Mouse (Mus musculus) hindbrain, embryonic 10.5 days (tissue): ENCODE results near the gene Calr. TPM values are rescaled to one million over a fixed set of nuclear protein-coding genes. Genes with fewer than 3 reads are reported as not detected.

ENCODE experiments used
- DNase-seq: peaks from one replicate; pipeline ENCODE4 v3.0.0-alpha.2; 2017; ENCODE audit warnings: low spot score
- H3K27ac ChIP-seq: fragments of 300-500 bp; sonication (generic); 2 replicates; pipeline ENCODE4 v1.5.1; 2016; ENCODE audit warnings: mild to moderate bottlenecking, moderate library complexity
- H3K27me3 ChIP-seq: fragments of 300-500 bp; sonication (generic); 2 replicates; pipeline ENCODE4 v1.6.1; 2016; ENCODE audit warnings: mild to moderate bottlenecking; ENCODE audit not compliant: poor library complexity, insufficient read depth, severe bottlenecking
- H3K36me3 ChIP-seq: fragments of 300-500 bp; sonication (generic); 2 replicates; pipeline ENCODE4 v1.6.1; 2016; ENCODE audit warnings: mild to moderate bottlenecking, moderate library complexity
- H3K4me1 ChIP-seq: fragments of 300-500 bp; sonication (generic); replicated peaks from 2 replicates; pipeline ENCODE4 v1.6.1; 2016; ENCODE audit warnings: mild to moderate bottlenecking
- H3K4me3 ChIP-seq: fragments of 300-500 bp; sonication (generic); 2 replicates; pipeline ENCODE4 v1.5.1; 2016; ENCODE audit warnings: mild to moderate bottlenecking, moderate library complexity
- H3K9me3 ChIP-seq: fragments of 300-500 bp; sonication (generic); 2 replicates; pipeline ENCODE4 v1.6.1; 2016; ENCODE audit warnings: mild to moderate bottlenecking, moderate library complexity
- WGBS: fragments of 180-500 bp; shearing (Covaris S2); methylation state at CpG from one replicate; pipeline ENCODE4 v1.1.7; 2016; 5-methylcytosine and 5-hydroxymethylcytosine counted together
- polyA plus RNA-seq: library from polyadenylated mRNA; unstranded; fragments of >200 nt; fragmentation: Nextera tagmentation; extraction: Ambion mirVana; gene quantifications from 2 replicates; pipeline ENCODE4 v1.2.1, GENCODE M21; 2016

The Calr gene
- polyA plus RNA-seq = 783 and 812 TPM in 2 replicates

DNA sequence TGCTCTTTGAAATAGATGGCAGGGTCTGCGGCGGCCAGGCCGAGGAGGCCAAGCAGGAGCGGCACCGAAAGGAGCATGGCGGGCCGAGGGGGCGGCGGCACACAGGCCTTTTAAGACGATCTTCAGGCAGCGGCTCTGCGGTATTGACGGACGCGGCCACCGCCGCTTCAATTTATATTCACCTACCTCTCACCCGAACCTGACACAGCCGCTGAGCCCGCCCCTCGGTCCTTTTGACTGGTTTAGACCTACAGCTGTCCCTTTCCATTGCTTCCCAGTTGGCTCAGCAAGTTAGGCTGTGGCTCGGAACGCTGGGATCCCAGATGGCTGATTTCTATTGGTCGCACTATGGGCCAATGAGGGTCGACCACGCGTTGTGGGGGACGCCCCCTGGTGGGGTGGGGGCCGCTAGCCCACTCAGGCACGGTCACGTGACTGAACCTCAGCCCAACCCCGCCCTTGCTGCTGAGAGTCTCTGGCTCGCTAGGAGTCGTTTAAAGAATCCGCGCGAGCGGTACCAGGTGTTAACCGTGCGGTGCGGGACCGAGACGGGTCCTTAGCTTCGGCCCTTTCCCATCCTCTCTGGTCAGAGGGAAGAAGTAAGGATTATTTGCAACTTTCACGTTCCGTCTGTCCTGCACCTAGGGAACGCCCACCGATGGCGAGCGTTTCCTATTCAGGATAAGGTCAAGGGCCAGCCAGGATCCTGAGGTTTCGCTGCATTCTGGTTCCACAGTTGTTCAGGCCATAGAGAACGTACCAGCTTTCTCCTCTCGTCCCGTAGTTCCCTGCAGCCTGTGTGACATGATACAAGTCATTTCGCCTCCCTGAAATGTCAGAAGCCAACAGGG lies at the start of gene Calr:
Calr (minus strand) TSS at position 213 of the 851 bp plus-strand sequence.
- no peaks in the 10 kb centered on the region for H3K9me3 ChIP-seq
- under 1% methylated on average over 55 of the region's 55 CpGs for WGBS
- no peaks in the 10 kb centered on the region for H3K27me3 ChIP-seq
- H3K4me3 ChIP-seq = peak within 1 kb of the TSS; percentile 99
- H3K36me3 ChIP-seq = peaks cover 43% of the 10 kb centered on the region
- H3K4me1 ChIP-seq = peaks cover 37% of the 10 kb centered on the region
- peak; percentile 100 for DNase-seq
- peak within 1 kb of the TSS; percentile 97 for H3K27ac ChIP-seq

DNA sequence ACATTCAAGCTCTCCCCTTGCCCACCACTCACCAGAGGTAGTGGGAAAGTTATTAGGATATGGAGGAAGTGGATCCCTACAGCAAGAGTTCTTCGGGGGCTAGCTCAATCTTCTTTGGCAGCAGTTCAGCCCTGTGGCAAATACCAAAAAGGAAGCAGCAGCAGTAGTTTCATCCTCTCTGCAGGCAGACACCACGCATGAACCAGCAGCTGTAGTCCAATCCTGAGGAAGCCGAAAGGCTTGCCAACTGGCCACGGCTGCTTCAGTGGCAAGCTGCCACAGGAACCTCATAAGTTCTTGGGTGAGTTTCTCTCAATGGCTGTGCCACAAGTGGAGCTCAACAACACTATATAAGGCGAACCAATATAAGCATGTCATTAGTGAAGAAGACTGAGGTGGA lies 49.2 kb upstream of the Calr start:
- peaks cover 10% of the 10 kb centered on the region for H3K27me3 ChIP-seq
- peaks cover 26% of the 10 kb centered on the region for H3K4me1 ChIP-seq
- peaks cover 10% of the 10 kb centered on the region for H3K36me3 ChIP-seq
- WGBS = 89% methylated on average over 5 of the region's 5 CpGs
- no peaks in the 10 kb centered on the region for H3K9me3 ChIP-seq
- no peak overlapping the region for H3K4me3 ChIP-seq
- DNase-seq = no peak
- H3K27ac ChIP-seq = no peak overlapping the region

DNA sequence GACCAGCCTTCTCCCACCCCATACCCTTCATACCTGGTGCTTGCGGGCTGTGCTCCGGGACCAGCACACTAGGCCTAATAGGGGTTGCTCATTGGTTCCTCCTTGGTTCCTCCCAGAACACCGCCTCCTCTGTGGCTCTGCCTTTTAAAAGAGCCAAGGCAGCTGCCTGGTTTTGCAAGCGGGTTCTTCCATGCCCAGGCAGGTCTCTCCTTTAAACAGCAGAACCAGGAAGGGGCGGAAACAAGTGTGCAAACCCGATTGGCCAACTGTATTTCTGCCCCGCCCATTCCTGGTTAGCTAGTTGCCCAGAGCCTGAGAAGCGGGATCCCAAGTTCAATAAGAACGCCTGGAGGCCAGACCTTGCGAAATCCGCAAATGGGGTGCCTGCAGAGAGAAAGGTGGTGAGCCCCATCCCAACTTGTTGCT lies 47.0 kb upstream of the Calr start, which contains the start of gene Gcdh:
Gcdh (minus strand) TSS at position 213 of the 426 bp plus-strand sequence.
- Histone ChIP-seq H3K27me3 (no peaks in the 10 kb centered on the region), H3K36me3 (peaks cover 28% of the 10 kb centered on the region), H3K4me1 (peaks cover 26% of the 10 kb centered on the region), H3K9me3 (no peaks in the 10 kb centered on the region), H3K4me3 (peak within 1 kb of the TSS; percentile 74), H3K27ac (peak within 1 kb of the TSS; percentile 87)
- under 1% methylated on average over 11 of the region's 11 CpGs for WGBS
- peak; percentile 90 for DNase-seq

DNA sequence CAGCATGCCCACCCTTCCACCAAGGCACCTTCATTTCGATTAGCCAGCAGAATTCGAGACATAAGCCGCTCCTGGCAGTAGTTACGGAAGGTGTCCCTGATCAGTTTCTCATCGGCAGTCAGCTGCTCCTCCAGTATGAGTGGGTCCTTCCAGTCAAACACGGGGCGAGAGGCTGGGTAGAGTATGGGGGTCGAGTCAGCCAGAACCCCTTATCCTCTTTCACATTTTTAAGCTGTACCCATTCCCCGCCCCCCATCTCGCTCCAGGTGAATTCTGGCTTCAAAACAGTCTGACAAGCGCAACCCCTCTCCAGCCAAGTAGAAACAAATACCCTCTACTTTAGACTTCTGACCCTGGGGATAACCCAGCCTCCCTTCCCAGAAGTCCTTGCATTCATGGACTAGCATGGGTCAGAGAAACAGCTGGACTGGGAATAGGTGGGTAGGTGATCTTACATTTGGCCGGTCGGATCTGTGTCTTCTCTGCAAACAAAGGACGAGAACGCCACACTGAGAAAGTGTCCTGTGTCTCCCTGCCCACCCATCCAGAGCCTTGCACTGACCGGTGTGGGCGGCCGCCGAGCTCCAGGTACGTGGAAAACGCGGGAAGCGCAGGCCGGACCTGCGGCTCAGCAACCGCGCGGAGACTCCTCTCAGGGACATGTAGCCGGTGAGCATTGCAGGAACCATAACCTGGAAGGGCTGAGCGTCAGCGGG lies 46.4 kb upstream of the Calr start:
- H3K27me3 ChIP-seq = no peaks in the 10 kb centered on the region
- no peak for DNase-seq
- WGBS = 12% methylated on average over 31 of the region's 31 CpGs
- H3K4me3 ChIP-seq = peak overlapping the region; percentile 74
- H3K9me3 ChIP-seq = no peaks in the 10 kb centered on the region
- H3K27ac ChIP-seq = peak overlapping the region; percentile 87
- peaks cover 26% of the 10 kb centered on the region for H3K4me1 ChIP-seq
- H3K36me3 ChIP-seq = peaks cover 34% of the 10 kb centered on the region

DNA sequence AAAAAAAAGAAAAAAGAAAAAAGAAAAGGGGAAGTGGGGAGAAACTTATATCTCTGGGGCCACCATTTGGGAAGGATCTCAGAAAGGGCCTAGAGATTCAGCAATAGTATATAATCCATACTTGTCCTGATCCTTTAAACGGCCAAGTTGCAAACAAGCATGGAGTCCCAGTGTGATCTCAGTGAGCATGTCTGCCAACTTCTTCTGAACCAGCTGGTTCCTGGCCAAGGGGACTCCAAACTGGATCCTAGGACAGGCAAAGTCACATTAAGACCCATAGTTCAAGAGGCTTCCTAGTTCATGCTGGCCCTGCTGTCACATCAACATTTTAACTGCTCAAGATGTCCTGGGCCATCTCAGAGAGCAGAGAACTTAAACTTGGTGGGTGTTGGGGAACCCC lies 42.4 kb upstream of the Calr start:
- no peak overlapping the region for H3K27ac ChIP-seq
- peaks cover 68% of the 10 kb centered on the region for H3K36me3 ChIP-seq
- no peaks in the 10 kb centered on the region for H3K27me3 ChIP-seq
- H3K4me3 ChIP-seq = no peak overlapping the region
- no peaks in the 10 kb centered on the region for H3K9me3 ChIP-seq
- whole genome bisulfite sequencing = 96% methylated on average over 1 of the region's 1 CpGs
- peaks cover 21% of the 10 kb centered on the region for H3K4me1 ChIP-seq
- no peak for DNase-seq

DNA sequence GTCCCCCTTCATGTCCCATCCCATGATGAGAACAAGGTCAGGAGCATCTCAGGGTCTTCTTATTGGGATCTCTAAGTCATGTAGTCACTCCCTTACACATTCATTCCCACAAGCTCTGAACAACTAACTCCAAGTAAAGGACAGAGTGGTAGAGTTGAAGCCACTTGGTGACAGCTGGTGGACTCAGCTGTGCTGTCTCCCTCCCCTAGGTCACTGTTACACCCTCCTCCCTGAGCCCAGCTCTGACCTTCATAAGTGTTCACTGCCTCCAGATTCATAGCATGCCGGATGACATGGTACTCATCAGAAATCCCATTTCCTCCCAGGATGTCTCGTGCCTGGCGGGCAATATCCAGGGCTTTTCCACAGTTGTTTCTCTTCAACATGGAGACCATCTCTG lies 41.5 kb upstream of the Calr start:
- peaks cover 68% of the 10 kb centered on the region for H3K36me3 ChIP-seq
- H3K27me3 ChIP-seq = no peaks in the 10 kb centered on the region
- 92% methylated on average over 3 of the region's 3 CpGs for WGBS

DNA sequence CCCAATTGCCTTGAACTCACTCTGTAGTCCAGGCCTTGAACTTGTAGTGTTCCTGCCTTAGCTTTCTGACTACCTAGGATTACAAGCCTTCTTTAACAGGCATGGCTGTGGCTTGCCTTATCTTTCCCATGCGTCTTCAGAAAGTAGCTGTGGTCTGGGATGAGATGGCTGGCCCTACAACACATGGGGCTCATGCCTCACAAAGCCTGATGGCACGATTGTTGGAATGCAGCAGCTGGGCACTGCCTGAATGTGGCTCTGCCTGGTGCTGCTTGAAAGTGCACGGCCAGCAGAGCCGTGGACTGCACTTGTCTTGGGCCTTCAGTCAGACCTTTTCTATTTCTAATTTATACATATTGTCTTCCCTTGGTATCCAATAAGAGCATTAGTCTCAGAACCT lies 38.0 kb upstream of the Calr start:
- no peak for DNase-seq
- no peaks in the 10 kb centered on the region for H3K27me3 ChIP-seq
- H3K4me1 ChIP-seq = no peaks in the 10 kb centered on the region
- H3K9me3 ChIP-seq = no peaks in the 10 kb centered on the region
- H3K36me3 ChIP-seq = peaks cover 48% of the 10 kb centered on the region
- 87% methylated on average over 4 of the region's 4 CpGs for WGBS
- H3K4me3 ChIP-seq = no peak overlapping the region
- H3K27ac ChIP-seq = no peak overlapping the region

More for the DNA sequence above, 41.5 kb upstream of the Calr start:
- no peaks in the 10 kb centered on the region for H3K9me3 ChIP-seq
- no peak overlapping the region for H3K4me3 ChIP-seq
- peaks cover 13% of the 10 kb centered on the region for H3K4me1 ChIP-seq
- H3K27ac ChIP-seq = no peak overlapping the region
- no peak for DNase-seq

DNA sequence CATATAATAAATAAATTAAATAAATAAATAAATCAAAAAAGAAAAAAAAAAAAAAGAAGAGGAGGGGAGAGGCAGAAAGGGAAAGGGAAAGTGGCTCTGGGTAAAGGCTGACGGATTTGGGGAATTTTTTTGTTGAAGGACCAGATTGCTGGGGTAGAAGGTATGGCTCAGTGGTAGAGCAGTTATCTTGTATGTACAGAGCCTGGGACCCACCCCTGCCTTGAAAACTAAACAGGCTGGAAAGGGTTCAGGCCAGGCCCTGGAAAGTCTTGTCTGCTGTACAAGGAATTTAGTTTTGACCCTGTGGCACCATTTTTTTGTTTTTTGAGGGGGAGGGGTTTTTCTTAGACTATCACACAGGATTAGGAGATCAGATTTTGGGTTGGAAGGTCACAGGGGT lies 32.2 kb upstream of the Calr start:
- no peaks in the 10 kb centered on the region for H3K36me3 ChIP-seq
- no peak for DNase-seq
- WGBS = 89% methylated on average over 1 of the region's 1 CpGs
- H3K27me3 ChIP-seq = 0 out of 2 replicates have a peak, but pooled peaks cover under 1% of the 10 kb centered on the region
- H3K27ac ChIP-seq = no peak overlapping the region
- H3K4me3 ChIP-seq = no peak overlapping the region
- H3K4me1 ChIP-seq = no peaks in the 10 kb centered on the region
- H3K9me3 ChIP-seq = no peaks in the 10 kb centered on the region

DNA sequence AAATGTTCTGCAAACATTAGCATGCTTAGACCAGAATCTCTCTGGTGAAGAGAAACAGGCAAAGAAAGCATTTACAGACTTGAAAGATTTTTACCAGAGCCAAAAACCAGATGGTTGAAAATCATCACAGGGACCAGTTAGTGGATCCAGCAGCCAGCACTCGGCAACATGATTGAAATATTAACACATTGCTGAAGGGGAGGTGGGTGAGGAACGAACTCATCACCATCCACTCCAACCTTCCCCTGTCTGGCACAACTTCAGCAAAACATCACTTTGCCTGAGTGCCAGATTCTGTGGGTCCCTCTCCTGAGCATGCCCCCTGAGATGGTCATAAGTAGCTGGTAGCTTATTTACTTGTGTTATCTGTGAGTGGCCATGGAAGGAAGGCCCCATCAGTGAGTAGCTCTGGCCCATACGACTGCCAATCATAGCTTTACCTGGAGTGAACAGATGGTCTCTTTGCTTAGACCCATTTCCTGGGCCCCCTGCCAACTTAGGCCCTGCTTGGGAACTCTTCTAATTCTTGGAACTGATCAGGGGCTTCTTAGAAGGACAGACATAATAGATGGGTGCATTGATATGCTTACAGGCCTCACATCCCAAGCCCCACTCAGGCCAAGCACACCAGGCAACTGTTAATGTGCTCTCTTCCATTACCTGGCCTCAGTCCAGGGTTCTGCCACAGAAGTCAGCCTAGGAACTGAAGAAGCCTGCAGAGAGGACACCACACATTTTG lies 30.7 kb upstream of the Calr start:
- no peak for DNase-seq

DNA sequence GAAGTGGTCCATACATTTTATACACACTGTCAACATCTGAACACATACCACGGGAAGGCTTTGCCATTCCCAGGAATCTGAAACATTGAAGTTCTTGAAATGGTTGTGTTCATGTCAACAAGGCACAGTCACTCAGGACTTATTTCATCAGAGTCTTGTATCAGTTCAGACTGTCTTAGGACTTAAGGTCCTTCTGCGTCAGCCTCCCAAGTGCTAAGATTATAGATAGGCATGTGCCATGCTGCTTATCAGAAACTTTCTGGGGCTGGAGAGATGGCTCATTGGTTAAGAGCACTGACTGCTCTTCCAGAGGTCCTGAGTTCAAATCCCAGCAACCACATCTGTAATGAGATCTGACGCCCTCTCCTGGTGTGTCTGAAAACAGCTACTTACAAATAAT lies 27.6 kb upstream of the Calr start:
- WGBS = 91% methylated on average over 3 of the region's 3 CpGs
- Histone ChIP-seq H3K4me1 (peaks cover 15% of the 10 kb centered on the region), H3K36me3 (peaks cover 5% of the 10 kb centered on the region), H3K4me3 (no peak overlapping the region), H3K27ac (no peak overlapping the region), H3K27me3 (peaks cover 23% of the 10 kb centered on the region), H3K9me3 (no peaks in the 10 kb centered on the region)
- DNase-seq = no peak

More for the DNA sequence above, 30.7 kb upstream of the Calr start:
- H3K4me1 ChIP-seq = peaks cover 6% of the 10 kb centered on the region
- H3K4me3 ChIP-seq = no peak overlapping the region
- H3K27me3 ChIP-seq = peaks cover 15% of the 10 kb centered on the region
- no peaks in the 10 kb centered on the region for H3K36me3 ChIP-seq
- WGBS = 90% methylated on average over 3 of the region's 3 CpGs
- no peak overlapping the region for H3K27ac ChIP-seq
- no peaks in the 10 kb centered on the region for H3K9me3 ChIP-seq

DNA sequence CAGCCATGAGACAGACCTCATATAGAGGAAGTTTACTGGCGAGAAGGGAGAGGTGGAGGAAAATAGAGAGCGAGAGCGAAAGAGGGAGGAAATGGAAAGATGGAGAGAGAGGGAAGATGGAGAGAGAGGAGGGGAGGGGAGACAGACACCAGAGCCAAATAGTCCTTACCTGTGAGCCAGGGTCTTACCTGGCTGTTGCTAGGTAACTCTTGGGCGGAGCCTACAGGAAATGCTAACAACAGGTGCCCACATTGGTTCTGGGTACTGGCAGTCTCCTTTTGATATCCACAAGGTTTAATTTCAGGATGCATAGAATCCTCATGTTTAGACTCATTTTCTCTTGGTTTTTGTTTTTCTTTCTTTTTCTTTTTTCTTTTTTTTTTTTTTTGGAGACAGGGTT lies 26.3 kb upstream of the Calr start:
- peaks cover 18% of the 10 kb centered on the region for H3K36me3 ChIP-seq
- 68% methylated on average over 4 of the region's 4 CpGs for WGBS
- DNase-seq = no peak
- no peaks in the 10 kb centered on the region for H3K9me3 ChIP-seq
- peaks cover 23% of the 10 kb centered on the region for H3K27me3 ChIP-seq
- H3K4me3 ChIP-seq = peak overlapping the region; percentile 55
- H3K27ac ChIP-seq = peak overlapping the region; percentile 81; the same call in 1 of the 2 replicates
- H3K4me1 ChIP-seq = peaks cover 15% of the 10 kb centered on the region

DNA sequence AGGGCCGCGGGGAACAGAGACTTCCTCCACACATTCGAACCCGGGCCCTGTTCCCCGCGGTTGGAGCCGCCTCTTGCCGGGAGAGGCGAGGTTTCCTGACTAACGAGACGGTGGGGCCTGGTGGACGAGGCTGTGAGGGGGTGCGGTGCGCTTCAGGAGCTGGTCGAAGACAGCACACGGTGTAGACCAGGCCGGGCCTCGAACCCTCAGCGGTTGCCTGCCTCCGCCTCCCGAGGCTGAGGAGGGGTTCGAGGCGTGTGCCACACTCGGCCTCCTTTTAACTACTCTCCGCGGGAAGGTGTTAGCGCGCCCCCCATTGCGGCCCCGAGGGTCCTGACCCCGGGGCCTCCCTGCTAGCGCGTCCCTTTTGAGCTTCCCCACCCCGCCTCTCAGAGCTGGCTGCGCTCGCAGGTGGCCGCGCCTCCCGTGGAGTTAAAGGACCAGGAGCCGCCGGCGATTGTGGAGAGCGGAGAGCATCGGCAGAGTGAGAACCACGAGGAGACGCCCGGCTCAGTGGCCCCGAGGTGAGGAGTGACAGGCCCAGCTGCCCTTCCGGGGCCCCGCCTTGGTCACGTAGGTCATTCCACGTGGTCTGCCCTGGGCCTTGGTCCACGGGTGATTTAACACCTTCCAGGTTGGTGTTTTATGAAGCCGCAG lies 25.7 kb upstream of the Calr start:
- peak overlapping the region; percentile 55 for H3K4me3 ChIP-seq
- peak; percentile 35 for DNase-seq
- 2% methylated on average over 54 of the region's 54 CpGs for WGBS
- H3K27me3 ChIP-seq = peaks cover 23% of the 10 kb centered on the region
- peaks cover 15% of the 10 kb centered on the region for H3K4me1 ChIP-seq
- H3K9me3 ChIP-seq = no peaks in the 10 kb centered on the region
- peak overlapping the region; percentile 81 for H3K27ac ChIP-seq
- H3K36me3 ChIP-seq = peaks cover 24% of the 10 kb centered on the region
